Mouse (Mus musculus) frontal cortex, postnatal 36 days (tissue): ENCODE data around the gene Chpt1.
"Not testable (repeated sequence)": the region's sequence is repeated elsewhere in the genome, so short reads cannot be mapped to it uniquely, and the experiment has no call there.

Experiments
- DNase-seq, 2 experiments: peaks; one replicate each; pipeline ENCODE4 v3.0.0; 2022; ENCODE audit warnings: low spot score in 2 of 2

Gene Chpt1

GRCm38 (mm10) chr10:88503421-88504314 is at the start of gene Chpt1:
Chpt1 (minus strand) TSS chr10:88504073.
- peak; percentile 61 to 72 for DNase-seq

DNA sequence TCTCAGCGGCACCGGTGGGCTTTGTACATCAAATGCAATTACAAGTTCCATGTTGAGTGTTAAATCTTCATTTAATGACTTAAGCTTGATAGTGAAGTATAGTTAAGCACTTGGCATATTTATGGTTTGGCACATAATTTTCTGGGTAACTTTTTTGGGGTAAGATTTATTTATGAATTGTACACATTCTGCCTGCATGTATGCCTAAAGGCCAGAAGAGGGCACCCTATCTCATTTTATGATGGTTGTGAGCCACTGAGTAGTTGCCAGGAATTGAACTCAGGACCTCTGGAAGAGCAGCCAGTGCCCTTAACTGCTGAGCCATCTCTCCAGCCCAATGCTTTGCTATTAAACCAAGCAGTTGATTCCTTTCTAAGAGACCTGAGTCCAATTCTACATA is 48.9 kb upstream of the Chpt1 start:
- no peak for DNase-seq

DNA sequence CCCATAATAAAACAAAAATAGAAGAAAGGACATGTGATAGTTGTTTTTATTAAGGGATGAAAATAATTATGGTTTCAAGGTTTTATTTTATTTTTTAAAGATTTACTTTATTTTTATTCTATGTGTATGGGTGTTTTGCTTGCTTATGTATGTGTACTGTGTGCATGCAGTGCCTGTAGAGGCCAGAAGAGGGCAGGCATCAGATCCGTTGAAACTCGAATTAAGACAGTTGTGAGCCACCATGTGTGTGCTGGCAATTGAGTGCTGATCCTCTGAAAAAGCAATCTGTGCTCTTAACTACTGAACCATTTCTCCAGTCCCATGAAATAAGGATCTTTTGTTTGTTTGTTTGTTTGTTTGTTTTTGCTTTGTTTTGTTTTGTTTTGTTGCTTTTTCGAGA is 46.4 kb upstream of the Chpt1 start:
- no peak for DNase-seq

- no peak for DNase-seq
Measured at GRCm38 (mm10) chr10:88547635-88548034, 43.8 kb upstream of the Chpt1 start.

DNA sequence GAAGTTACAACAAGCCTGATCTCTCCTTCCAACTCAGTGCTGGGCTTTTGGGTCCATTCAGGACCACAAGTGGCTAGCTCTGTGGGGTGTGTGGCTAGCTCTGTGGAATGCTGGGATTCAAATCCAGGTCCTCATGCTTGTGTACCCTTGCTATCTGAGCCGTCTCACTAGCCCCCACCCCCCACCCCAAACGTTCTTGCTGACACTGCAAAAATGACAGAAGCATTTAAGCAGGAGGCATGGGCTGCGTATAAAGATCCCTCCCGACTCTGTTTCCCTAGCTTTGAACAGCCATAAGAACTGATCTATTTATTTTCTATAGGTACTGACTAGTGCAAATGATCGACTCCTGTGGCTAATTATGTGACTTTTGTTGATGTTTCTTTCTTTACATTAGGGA is 26.8 kb upstream of the Chpt1 start:
- no peak for DNase-seq

- peak; percentile 15 to 31 for DNase-seq
Measured at GRCm38 (mm10) chr10:88524016-88524415, 20.1 kb upstream of the Chpt1 start.

- no peak for DNase-seq
Measured at GRCm38 (mm10) chr10:88523212-88523611, 19.3 kb upstream of the Chpt1 start.

- no peak for DNase-seq
Measured at GRCm38 (mm10) chr10:88522795-88523194, 18.9 kb upstream of the Chpt1 start.

DNA sequence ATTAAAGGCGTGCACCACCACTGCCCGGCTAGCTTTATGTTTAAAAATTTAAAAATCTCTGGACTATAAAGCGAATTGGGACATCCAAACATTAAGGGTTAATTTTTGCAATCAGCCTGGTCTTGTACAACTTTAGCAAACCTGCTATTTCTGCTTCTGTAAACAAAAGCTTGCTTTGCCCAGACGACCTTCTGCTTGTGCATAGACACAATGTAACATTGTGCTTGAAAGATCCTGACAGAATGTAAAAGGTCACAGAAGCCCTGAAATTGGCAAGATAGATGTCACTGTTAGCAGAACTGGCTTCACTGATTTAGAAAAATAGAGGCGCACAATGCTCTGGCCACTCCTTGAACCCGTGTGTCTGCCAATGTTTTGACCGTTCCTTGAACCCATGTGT is 11.2 kb upstream of the Chpt1 start:
- not testable (repeated sequence) for DNase-seq

- DNase-seq = peak; percentile 37 to 40
Measured at GRCm38 (mm10) chr10:88514495-88514894, 10.6 kb upstream of the Chpt1 start.

GRCm38 (mm10) chr10:88513574-88514135 is 9.8 kb upstream of the Chpt1 start:
- no peak for DNase-seq

DNA sequence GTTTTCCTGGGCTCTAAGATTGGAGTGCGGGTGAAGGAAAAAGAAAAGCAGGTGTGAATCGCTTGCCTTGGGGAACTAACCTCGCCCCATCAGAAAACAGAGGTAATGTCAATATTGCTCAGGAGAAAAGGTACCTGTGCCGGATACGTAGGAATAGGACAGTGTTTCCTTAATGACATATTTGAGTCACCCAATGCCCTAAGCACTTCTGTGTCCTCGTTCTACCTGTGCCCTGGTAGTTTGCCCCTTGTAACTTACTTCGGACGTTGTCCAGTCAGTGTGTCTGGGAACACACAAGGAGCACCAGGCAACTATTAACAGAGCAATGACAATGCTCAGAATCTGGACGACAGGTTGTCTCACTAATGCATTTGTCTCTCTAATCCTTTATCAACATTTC is 7.5 kb upstream of the Chpt1 start:
- DNase-seq = no peak

DNA sequence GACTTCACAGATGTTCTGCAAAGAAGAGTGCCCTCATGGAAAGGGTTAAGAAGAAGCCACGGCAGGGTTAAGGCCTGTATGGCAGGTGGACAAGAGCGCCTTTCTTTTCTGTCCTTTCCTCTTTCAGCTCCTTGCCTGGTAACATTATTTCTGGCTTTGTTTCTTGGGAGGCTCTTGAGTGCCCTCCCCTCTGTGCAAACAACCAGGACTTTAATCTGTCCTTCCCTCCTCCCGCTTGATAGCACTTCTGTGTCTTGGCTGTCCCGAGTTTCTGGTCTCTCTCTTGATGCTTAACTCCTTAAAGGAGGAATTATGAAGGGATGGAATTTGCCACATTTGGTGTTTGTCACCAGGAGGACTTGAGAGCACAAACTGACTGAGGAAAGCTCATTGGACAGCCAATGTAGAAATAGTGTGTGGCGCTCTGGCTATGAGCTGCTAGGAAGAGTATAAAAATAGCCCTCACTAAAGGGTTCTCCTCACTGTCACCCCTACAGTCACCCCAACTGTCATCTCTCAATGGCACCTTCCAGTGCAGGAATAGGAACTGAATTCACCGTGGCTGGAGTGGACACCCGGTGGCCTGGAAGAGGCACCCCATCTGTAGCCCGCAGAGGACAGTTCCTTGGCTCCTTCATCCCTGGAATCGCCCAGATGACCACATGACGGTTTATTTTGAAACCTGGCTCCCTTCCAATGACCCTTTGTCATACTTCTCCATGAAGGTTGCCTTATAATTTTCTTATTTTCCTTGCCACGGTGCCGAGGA is 6.8 kb upstream of the Chpt1 start:
- DNase-seq = no peak

GRCm38 (mm10) chr10:88507691-88508143 is 3.8 kb upstream of the Chpt1 start:
- DNase-seq = no peak

GRCm38 (mm10) chr10:88505256-88505655 is 1.4 kb upstream of the Chpt1 start:
- no peak for DNase-seq

DNA sequence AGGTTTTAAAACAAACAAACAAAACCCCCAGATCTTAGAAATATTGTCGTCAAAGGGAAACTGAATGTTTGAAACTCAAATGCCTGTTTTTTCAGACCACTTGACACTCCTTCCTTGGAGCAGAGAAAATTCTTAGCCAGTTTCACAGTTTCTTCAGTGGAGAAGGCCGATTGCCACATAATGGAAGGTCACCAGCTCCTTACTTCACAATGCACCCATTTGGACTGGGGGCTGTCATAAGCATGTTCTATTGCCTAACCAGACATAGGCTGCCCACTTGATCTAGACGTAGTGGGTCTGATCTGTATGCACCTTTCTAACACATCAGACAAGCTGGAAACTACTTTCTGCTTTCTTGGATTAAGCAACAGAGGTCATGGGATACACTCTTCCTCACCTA is 608 bp upstream of the Chpt1 start:
- DNase-seq = no peak

DNA sequence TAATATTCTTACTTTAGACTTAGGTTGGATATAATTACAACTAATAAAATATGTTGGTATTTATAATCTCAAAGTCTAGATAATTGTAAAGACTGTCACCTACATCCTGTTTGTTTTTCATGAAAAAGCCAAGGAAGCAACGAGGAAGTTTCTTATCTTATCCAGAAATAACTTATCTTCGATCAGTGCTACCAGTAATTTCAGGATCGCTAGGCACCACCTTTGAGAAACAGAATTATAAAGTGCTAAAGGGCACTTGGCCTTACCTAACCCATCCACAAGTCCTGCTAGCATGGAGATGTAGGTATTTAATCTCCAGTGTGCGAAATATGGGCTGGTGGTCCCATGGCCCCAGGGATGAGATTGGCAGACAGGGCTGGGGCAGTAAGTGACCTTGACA is 954 bp downstream of the Chpt1 start:
- DNase-seq = peak in 1 of 2 experiments; percentile 16

GRCm38 (mm10) chr10:88501886-88502765 is 1.7 kb downstream of the Chpt1 start:
- DNase-seq = peak in 1 of 2 experiments; percentile 44

GRCm38 (mm10) chr10:88501370-88501769 is 2.5 kb downstream of the Chpt1 start:
- DNase-seq = no peak

- DNase-seq = no peak
Measured at GRCm38 (mm10) chr10:88499993-88500392, 3.9 kb downstream of the Chpt1 start.

DNA sequence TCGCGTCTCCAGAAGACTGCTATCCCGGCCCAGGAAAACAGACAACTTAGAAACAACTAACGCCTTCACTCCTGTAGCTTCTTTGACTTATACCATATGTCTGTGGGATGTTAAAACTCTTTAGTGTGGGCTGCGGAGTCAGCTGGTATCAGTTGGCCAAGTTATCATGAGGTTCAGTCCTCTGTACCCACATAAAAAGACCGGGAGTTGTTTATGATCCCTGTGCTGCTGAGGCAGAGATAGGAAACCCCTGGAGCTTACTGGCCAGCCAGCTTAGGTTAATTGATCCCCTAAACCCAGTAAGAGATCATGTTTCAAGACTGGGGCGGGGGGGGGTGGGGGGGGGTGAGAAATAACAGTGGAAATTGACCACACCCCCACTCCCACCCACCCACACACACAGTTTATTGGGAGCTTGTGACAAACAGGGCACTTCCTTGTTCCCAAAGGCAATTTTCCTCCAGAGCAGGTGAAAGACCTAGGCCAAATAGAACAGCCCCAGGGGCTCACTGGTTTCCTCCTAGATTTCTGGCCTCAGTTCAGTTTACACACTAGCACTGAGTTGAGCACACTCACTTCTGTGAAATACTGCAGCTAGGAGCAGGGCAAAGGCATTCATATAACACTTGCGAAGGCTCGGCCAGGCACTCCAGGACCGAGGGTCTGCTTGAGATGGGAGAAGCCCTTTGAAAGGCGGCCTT is 6.9 kb downstream of the Chpt1 start:
- DNase-seq = no peak
